Mouse (Mus musculus): ENCODE results near the gene Itgb4. TPM values are rescaled to one million over a fixed set of nuclear protein-coding genes. Genes with fewer than 3 reads are reported as not detected.
A peak's percentile ranks its signal among the peaks of the same experiment; 100 is the strongest.

The Itgb4 gene
- polyA plus RNA-seq, 1 experiment from 2014 or later = 0.83 TPM

- H3K27ac ChIP-seq (replicated peaks; ENCODE audit: low read depth, low read length) = no peak overlapping the region
- no peaks in the 10 kb centered on the region for H3K9me3 ChIP-seq (replicated peaks; ENCODE audit: control insufficient read depth, low read length)
- H3K4me2 ChIP-seq (ENCODE audit: low read depth, low read length) = no peak overlapping the region
- H3K36me3 ChIP-seq (replicated peaks; ENCODE audit: control insufficient read depth, insufficient read depth, low read depth, low read length) = peaks cover 7% of the 10 kb centered on the region; the same call in 1 of the 2 replicates
- no peaks in the 10 kb centered on the region for H3K4me1 ChIP-seq (ENCODE audit: control insufficient read depth, insufficient read depth, low read length)
- ATAC-seq (replicated peaks; ENCODE audit: insufficient number of reproducible peaks, low FRiP score, low TSS enrichment, low read depth) = no peak
- H3K4me3 ChIP-seq (ENCODE audit: low read depth, low read length) = no peak overlapping the region
- no peak for DNase-seq (ENCODE audit: low spot score)
- H3K27me3 ChIP-seq (ENCODE audit: control insufficient read depth, insufficient read depth, low read length) = no peaks in the 10 kb centered on the region
- 83% methylated on average over 7 of the region's 7 CpGs for WGBS
- H3K9ac ChIP-seq (replicated peaks; ENCODE audit: low read length) = no peak overlapping the region
Measured at GRCm38 (mm10) chr11:115941980-115942379, 32.5 kb upstream of the Itgb4 start.

GRCm38 (mm10) chr11:115945247-115945646, 29.3 kb upstream of the Itgb4 start:
- no peak overlapping the region for H3K9ac ChIP-seq (replicated peaks; ENCODE audit: low read length)
- H3K27me3 ChIP-seq (ENCODE audit: control insufficient read depth, insufficient read depth, low read length) = no peaks in the 10 kb centered on the region
- ATAC-seq (replicated peaks; ENCODE audit: insufficient number of reproducible peaks, low FRiP score, low TSS enrichment, low read depth) (no peak), DNase-seq (ENCODE audit: low spot score) (no peak)
- no peak overlapping the region for H3K27ac ChIP-seq (replicated peaks; ENCODE audit: low read depth, low read length)
- no peak overlapping the region for H3K4me2 ChIP-seq (ENCODE audit: low read depth, low read length)
- no peaks in the 10 kb centered on the region for H3K9me3 ChIP-seq (replicated peaks; ENCODE audit: control insufficient read depth, low read length)
- 90% methylated on average over 8 of the region's 8 CpGs for WGBS
- H3K4me1 ChIP-seq (ENCODE audit: control insufficient read depth, insufficient read depth, low read length) = no peaks in the 10 kb centered on the region
- H3K36me3 ChIP-seq (replicated peaks; ENCODE audit: control insufficient read depth, insufficient read depth, low read depth, low read length) = peaks cover 7% of the 10 kb centered on the region; the same call in 1 of the 2 replicates
- H3K4me3 ChIP-seq (ENCODE audit: low read depth, low read length) = no peak overlapping the region

- no peak overlapping the region for H3K9ac ChIP-seq (replicated peaks; ENCODE audit: low read length)
- H3K4me3 ChIP-seq (ENCODE audit: low read depth, low read length) = no peak overlapping the region
- H3K27me3 ChIP-seq (ENCODE audit: control insufficient read depth, insufficient read depth, low read length) = no peaks in the 10 kb centered on the region
- no peaks in the 10 kb centered on the region for H3K9me3 ChIP-seq (replicated peaks; ENCODE audit: control insufficient read depth, low read length)
- H3K36me3 ChIP-seq (replicated peaks; ENCODE audit: control insufficient read depth, insufficient read depth, low read depth, low read length) = peaks cover 7% of the 10 kb centered on the region; the same call in 1 of the 2 replicates
- DNase-seq (ENCODE audit: low spot score) (no peak), ATAC-seq (replicated peaks; ENCODE audit: insufficient number of reproducible peaks, low FRiP score, low TSS enrichment, low read depth) (no peak)
- no peak overlapping the region for H3K4me2 ChIP-seq (ENCODE audit: low read depth, low read length)
- no peaks in the 10 kb centered on the region for H3K4me1 ChIP-seq (ENCODE audit: control insufficient read depth, insufficient read depth, low read length)
- 92% methylated on average over 9 of the region's 9 CpGs for WGBS
- H3K27ac ChIP-seq (replicated peaks; ENCODE audit: low read depth, low read length) = no peak overlapping the region
Measured at GRCm38 (mm10) chr11:115946221-115946828, 28.2 kb upstream of the Itgb4 start.

GRCm38 (mm10) chr11:115948316-115948715, 26.2 kb upstream of the Itgb4 start:
- no peak overlapping the region for H3K4me2 ChIP-seq (ENCODE audit: low read depth, low read length)
- no peak overlapping the region for H3K9ac ChIP-seq (replicated peaks; ENCODE audit: low read length)
- no peak overlapping the region for H3K27ac ChIP-seq (replicated peaks; ENCODE audit: low read depth, low read length)
- ATAC-seq (replicated peaks; ENCODE audit: insufficient number of reproducible peaks, low FRiP score, low TSS enrichment, low read depth) (no peak), DNase-seq (ENCODE audit: low spot score) (no peak)
- no peaks in the 10 kb centered on the region for H3K27me3 ChIP-seq (ENCODE audit: control insufficient read depth, insufficient read depth, low read length)
- no peaks in the 10 kb centered on the region for H3K9me3 ChIP-seq (replicated peaks; ENCODE audit: control insufficient read depth, low read length)
- H3K4me1 ChIP-seq (ENCODE audit: control insufficient read depth, insufficient read depth, low read length) = no peaks in the 10 kb centered on the region
- H3K36me3 ChIP-seq (replicated peaks; ENCODE audit: control insufficient read depth, insufficient read depth, low read depth, low read length) = peaks cover 7% of the 10 kb centered on the region; the same call in 1 of the 2 replicates
- WGBS = 90% methylated on average over 9 of the region's 9 CpGs
- no peak overlapping the region for H3K4me3 ChIP-seq (ENCODE audit: low read depth, low read length)

- ATAC-seq (replicated peaks; ENCODE audit: insufficient number of reproducible peaks, low FRiP score, low TSS enrichment, low read depth) (no peak), DNase-seq (ENCODE audit: low spot score) (no peak)
- Histone ChIP-seq H3K27ac (replicated peaks; ENCODE audit: low read depth, low read length) (no peak overlapping the region), H3K36me3 (replicated peaks; ENCODE audit: control insufficient read depth, insufficient read depth, low read depth, low read length) (peaks cover 5% of the 10 kb centered on the region; the same call in 1 of the 2 replicates), H3K9ac (replicated peaks; ENCODE audit: low read length) (no peak overlapping the region), H3K4me1 (ENCODE audit: control insufficient read depth, insufficient read depth, low read length) (no peaks in the 10 kb centered on the region), H3K4me2 (ENCODE audit: low read depth, low read length) (no peak overlapping the region), H3K9me3 (replicated peaks; ENCODE audit: control insufficient read depth, low read length) (no peaks in the 10 kb centered on the region), H3K4me3 (ENCODE audit: low read depth, low read length) (no peak overlapping the region), H3K27me3 (ENCODE audit: control insufficient read depth, insufficient read depth, low read length) (no peaks in the 10 kb centered on the region)
- 79% methylated on average over 2 of the region's 2 CpGs for WGBS
Measured at GRCm38 (mm10) chr11:115950719-115951118, 23.8 kb upstream of the Itgb4 start.

GRCm38 (mm10) chr11:115954712-115955111, 19.8 kb upstream of the Itgb4 start:
- DNase-seq (ENCODE audit: low spot score) (no peak), ATAC-seq (replicated peaks; ENCODE audit: insufficient number of reproducible peaks, low FRiP score, low TSS enrichment, low read depth) (no peak)
- Histone ChIP-seq H3K36me3 (replicated peaks; ENCODE audit: control insufficient read depth, insufficient read depth, low read depth, low read length) (peaks cover 5% of the 10 kb centered on the region), H3K27ac (replicated peaks; ENCODE audit: low read depth, low read length) (no peak overlapping the region), H3K9me3 (replicated peaks; ENCODE audit: control insufficient read depth, low read length) (no peaks in the 10 kb centered on the region), H3K9ac (replicated peaks; ENCODE audit: low read length) (no peak overlapping the region), H3K4me1 (ENCODE audit: control insufficient read depth, insufficient read depth, low read length) (no peaks in the 10 kb centered on the region), H3K4me2 (ENCODE audit: low read depth, low read length) (no peak overlapping the region), H3K4me3 (ENCODE audit: low read depth, low read length) (no peak overlapping the region), H3K27me3 (ENCODE audit: control insufficient read depth, insufficient read depth, low read length) (no peaks in the 10 kb centered on the region)
- 87% methylated on average over 5 of the region's 5 CpGs for WGBS

- Histone ChIP-seq H3K9ac (replicated peaks; ENCODE audit: low read length) (no peak overlapping the region), H3K27ac (replicated peaks; ENCODE audit: low read depth, low read length) (no peak overlapping the region), H3K9me3 (replicated peaks; ENCODE audit: control insufficient read depth, low read length) (no peaks in the 10 kb centered on the region), H3K4me1 (ENCODE audit: control insufficient read depth, insufficient read depth, low read length) (no peaks in the 10 kb centered on the region), H3K4me2 (ENCODE audit: low read depth, low read length) (no peak overlapping the region), H3K27me3 (ENCODE audit: control insufficient read depth, insufficient read depth, low read length) (no peaks in the 10 kb centered on the region), H3K36me3 (replicated peaks; ENCODE audit: control insufficient read depth, insufficient read depth, low read depth, low read length) (peaks cover 5% of the 10 kb centered on the region), H3K4me3 (ENCODE audit: low read depth, low read length) (no peak overlapping the region)
- WGBS = 49% methylated on average over 10 of the region's 10 CpGs
- DNase-seq (ENCODE audit: low spot score) (no peak), ATAC-seq (replicated peaks; ENCODE audit: insufficient number of reproducible peaks, low FRiP score, low TSS enrichment, low read depth) (no peak)
Measured at GRCm38 (mm10) chr11:115955195-115955858, 19.2 kb upstream of the Itgb4 start.

GRCm38 (mm10) chr11:115956453-115956852, 18.1 kb upstream of the Itgb4 start:
- ATAC-seq (replicated peaks; ENCODE audit: insufficient number of reproducible peaks, low FRiP score, low TSS enrichment, low read depth) (peak; percentile 65; the same call in 1 of the 2 replicates), DNase-seq (ENCODE audit: low spot score) (peak; percentile 62)
- no peak overlapping the region for H3K9ac ChIP-seq (replicated peaks; ENCODE audit: low read length)
- H3K9me3 ChIP-seq (replicated peaks; ENCODE audit: control insufficient read depth, low read length) = no peaks in the 10 kb centered on the region
- H3K27me3 ChIP-seq (ENCODE audit: control insufficient read depth, insufficient read depth, low read length) = no peaks in the 10 kb centered on the region
- no peak overlapping the region for H3K4me2 ChIP-seq (ENCODE audit: low read depth, low read length)
- no peak overlapping the region for H3K4me3 ChIP-seq (ENCODE audit: low read depth, low read length)
- H3K36me3 ChIP-seq (replicated peaks; ENCODE audit: control insufficient read depth, insufficient read depth, low read depth, low read length) = peaks cover 7% of the 10 kb centered on the region
- WGBS = 19% methylated on average over 4 of the region's 4 CpGs
- H3K27ac ChIP-seq (replicated peaks; ENCODE audit: low read depth, low read length) = no peak overlapping the region
- H3K4me1 ChIP-seq (ENCODE audit: control insufficient read depth, insufficient read depth, low read length) = no peaks in the 10 kb centered on the region

All from embryonic facial prominence, embryonic 11.5 days (tissue).